Mouse (Mus musculus) lung, postnatal 0 days (tissue): ENCODE measurements around the gene Asic1. TPM values are rescaled to one million over a fixed set of nuclear protein-coding genes. Genes with fewer than 3 reads are reported as not detected.
"Not testable (repeated sequence)": the region's sequence is repeated elsewhere in the genome, so short reads cannot be mapped to it uniquely, and the experiment has no call there.

Experiments
- ATAC-seq: fragments of 200-750 bp; cut with Nextera tagmentation; 2 replicates; pipeline ENCODE4 v1.8.0; 2017; ENCODE audit warnings: moderate library complexity
- DNase-seq: peaks from one replicate; pipeline ENCODE4 v3.0.0-alpha.2; 2016; ENCODE audit warnings: low spot score
- H3K27ac ChIP-seq: fragments of 300-500 bp; sonication (generic); 2 replicates; pipeline ENCODE4 v1.5.1; 2014; ENCODE audit warnings: antibody characterized with exemption, mild to moderate bottlenecking, low read length, mixed read lengths
- H3K27me3 ChIP-seq: fragments of 300-500 bp; sonication (generic); replicated peaks from 2 replicates; pipeline ENCODE4 v1.6.1; 2014; ENCODE audit warnings: low read length, mixed read lengths; ENCODE audit not compliant: insufficient read depth
- H3K36me3 ChIP-seq: fragments of 300-500 bp; sonication (generic); 2 replicates; pipeline ENCODE4 v1.6.1; 2014; ENCODE audit warnings: low read length, mixed read lengths; ENCODE audit not compliant: insufficient read depth
- H3K4me1 ChIP-seq: fragments of 300-500 bp; sonication (generic); 2 replicates; pipeline ENCODE4 v1.6.1; 2014; ENCODE audit warnings: antibody characterized with exemption, low read depth, low read length, mixed read lengths; ENCODE audit not compliant: insufficient read depth
- H3K4me2 ChIP-seq: fragments of 300-500 bp; sonication (generic); replicated peaks from 2 replicates; pipeline ENCODE4 v1.6.1; 2014; ENCODE audit warnings: low read depth, mild to moderate bottlenecking, low read length, moderate library complexity, mixed read lengths
- H3K4me3 ChIP-seq: fragments of 300-500 bp; sonication (generic); 2 replicates; pipeline ENCODE4 v1.5.1; 2014; ENCODE audit warnings: low read depth, low read length
- H3K9ac ChIP-seq: fragments of 300-500 bp; sonication (generic); replicated peaks from 2 replicates; pipeline ENCODE4 v1.6.1; 2014; ENCODE audit warnings: low read depth, mild to moderate bottlenecking
- H3K9me3 ChIP-seq: fragments of 300-500 bp; sonication (generic); 2 replicates; pipeline ENCODE4 v1.6.1; 2016; ENCODE audit warnings: low read length, mixed read lengths
- CTCF ChIP-seq: IDR thresholded peaks from 2 replicates; pipeline ENCODE4 v1.5.1; 2016; ENCODE audit warnings: antibody characterized with exemption, mild to moderate bottlenecking
- EP300 ChIP-seq: IDR thresholded peaks from 2 replicates; pipeline ENCODE4 v1.6.1; 2016; ENCODE audit warnings: antibody characterized with exemption, mild to moderate bottlenecking, control low read depth
- WGBS: fragments of 180-500 bp; shearing (Covaris S2); extraction: QIAGEN DNeasy Blood & Tissue Kit; methylation state at CpG from one replicate; pipeline ENCODE4 v1.1.7; 2014; 5-methylcytosine and 5-hydroxymethylcytosine counted together
- polyA plus RNA-seq: library from polyadenylated mRNA; unstranded; fragments of >200 nt; fragmentation: Nextera tagmentation; extraction: Ambion mirVana; gene quantifications from 2 replicates; pipeline ENCODE4 v1.2.1, GENCODE M21; 2015

Gene Asic1
- polyA plus RNA-seq, 1 experiment from 2014 or later: 1.3 TPM

- H3K4me3 ChIP-seq: peak overlapping the region; percentile 62
- DNase-seq (no peak), ATAC-seq (no peak)
- H3K9ac ChIP-seq: peak overlapping the region; percentile 86
- 59% methylated on average over 2 of the region's 2 CpGs for WGBS
- no peak overlapping the region for H3K27ac ChIP-seq
- H3K4me1 ChIP-seq: 0 out of 2 replicates have a peak, but pooled peaks cover 8% of the 10 kb centered on the region
- H3K9me3 ChIP-seq: no peaks in the 10 kb centered on the region
- H3K36me3 ChIP-seq: no peaks in the 10 kb centered on the region
- H3K27me3 ChIP-seq: no peaks in the 10 kb centered on the region
- TF ChIP-seq CTCF (no peak), EP300 (no peak)
- H3K4me2 ChIP-seq: peak overlapping the region; percentile 86
These were observed 56.4 kb downstream of the Asic1 start for GRCm38 (mm10) chr15:99726549-99726948.

GRCm38 (mm10) chr15:99727039-99727438 is 56.9 kb downstream of the Asic1 start:
- not testable (repeated sequence) for H3K27me3 ChIP-seq, H3K9me3 ChIP-seq, H3K4me1 ChIP-seq, ATAC-seq, H3K36me3 ChIP-seq, H3K9ac ChIP-seq, DNase-seq, H3K27ac ChIP-seq, H3K4me3 ChIP-seq, H3K4me2 ChIP-seq
- 92% methylated on average over 4 of the region's 5 CpGs for WGBS

- no peaks in the 10 kb centered on the region for H3K27me3 ChIP-seq
- H3K4me3 ChIP-seq: no peak overlapping the region
- 0 out of 2 replicates have a peak, but pooled peaks cover 8% of the 10 kb centered on the region for H3K4me1 ChIP-seq
- no peak for DNase-seq
- no peaks in the 10 kb centered on the region for H3K9me3 ChIP-seq
- TF ChIP-seq CTCF (no peak), EP300 (no peak)
- no peak overlapping the region for H3K4me2 ChIP-seq
- ATAC-seq: no peak
- no peaks in the 10 kb centered on the region for H3K36me3 ChIP-seq
- no peak overlapping the region for H3K27ac ChIP-seq
- no peak overlapping the region for H3K9ac ChIP-seq
- WGBS: 94% methylated on average over 12 of the region's 12 CpGs
These were observed 57.4 kb downstream of the Asic1 start for GRCm38 (mm10) chr15:99727525-99727924.

- no peak overlapping the region for H3K9ac ChIP-seq
- WGBS: 92% methylated on average over 5 of the region's 5 CpGs
- no peaks in the 10 kb centered on the region for H3K27me3 ChIP-seq
- TF ChIP-seq CTCF (no peak), EP300 (no peak)
- H3K36me3 ChIP-seq: no peaks in the 10 kb centered on the region
- no peak overlapping the region for H3K4me2 ChIP-seq
- no peaks in the 10 kb centered on the region for H3K9me3 ChIP-seq
- DNase-seq (no peak), ATAC-seq (no peak)
- H3K27ac ChIP-seq: no peak overlapping the region
- 0 out of 2 replicates have a peak, but pooled peaks cover 8% of the 10 kb centered on the region for H3K4me1 ChIP-seq
- H3K4me3 ChIP-seq: no peak overlapping the region
These were observed 58.0 kb downstream of the Asic1 start for GRCm38 (mm10) chr15:99728211-99728610.

- TF ChIP-seq CTCF (peak; percentile 45), EP300 (no peak)
- Histone ChIP-seq H3K27ac (no peak overlapping the region), H3K9ac (no peak overlapping the region), H3K4me3 (no peak overlapping the region), H3K36me3 (no peaks in the 10 kb centered on the region), H3K4me1 (0 out of 2 replicates have a peak, but pooled peaks cover 3% of the 10 kb centered on the region), H3K9me3 (no peaks in the 10 kb centered on the region), H3K27me3 (no peaks in the 10 kb centered on the region), H3K4me2 (no peak overlapping the region)
- WGBS: 96% methylated on average over 3 of the region's 4 CpGs
- ATAC-seq: no peak
- no peak for DNase-seq
These were observed 59.1 kb downstream of the Asic1 start for GRCm38 (mm10) chr15:99729056-99729783.

GRCm38 (mm10) chr15:99731167-99731566 is 61.0 kb downstream of the Asic1 start:
- Histone ChIP-seq H3K27ac (no peak overlapping the region), H3K4me3 (no peak overlapping the region), H3K9ac (no peak overlapping the region), H3K4me2 (no peak overlapping the region), H3K36me3 (peaks cover 9% of the 10 kb centered on the region; the same call in 1 of the 2 replicates), H3K27me3 (no peaks in the 10 kb centered on the region), H3K9me3 (no peaks in the 10 kb centered on the region), H3K4me1 (no peaks in the 10 kb centered on the region)
- TF ChIP-seq CTCF (no peak), EP300 (no peak)
- DNase-seq: no peak
- 97% methylated on average over 2 of the region's 2 CpGs for WGBS
- no peak for ATAC-seq
